Mouse (Mus musculus): ENCODE results near the gene Sowahb. TPM values are rescaled to one million over a fixed set of nuclear protein-coding genes. Genes with fewer than 3 reads are reported as not detected.

The Sowahb gene
- polyA plus RNA-seq (2015; fragmentation: Nextera tagmentation; extraction: Ambion mirVana) = 1.8 and 3.0 TPM in 2 replicates

- Histone ChIP-seq H3K4me2 (peak within 1 kb of the TSS; percentile 95), H3K36me3 (no peaks in the 10 kb centered on the region), H3K9ac (peak within 1 kb of the TSS; percentile 26), H3K4me1 (peaks cover 26% of the 10 kb centered on the region), H3K9me3 (no peaks in the 10 kb centered on the region), H3K4me3 (replicated peaks) (peak within 1 kb of the TSS; percentile 56), H3K27me3 (replicated peaks) (peaks cover 39% of the 10 kb centered on the region), H3K27ac (0 out of 2 replicates have a peak within 1 kb of the TSS, but pooled peaks have one; percentile 24)
- WGBS = under 1% methylated on average over 66 of the region's 68 CpGs
- ATAC-seq (ENCODE audit: insufficient read depth, low FRiP score, low read depth) = peak; percentile 93
Observed at GRCm38 (mm10) chr5:93044584-93045370, at the start of gene Sowahb. TSS of gene Sowahb (minus strand) at chr5:93045022.

DNA sequence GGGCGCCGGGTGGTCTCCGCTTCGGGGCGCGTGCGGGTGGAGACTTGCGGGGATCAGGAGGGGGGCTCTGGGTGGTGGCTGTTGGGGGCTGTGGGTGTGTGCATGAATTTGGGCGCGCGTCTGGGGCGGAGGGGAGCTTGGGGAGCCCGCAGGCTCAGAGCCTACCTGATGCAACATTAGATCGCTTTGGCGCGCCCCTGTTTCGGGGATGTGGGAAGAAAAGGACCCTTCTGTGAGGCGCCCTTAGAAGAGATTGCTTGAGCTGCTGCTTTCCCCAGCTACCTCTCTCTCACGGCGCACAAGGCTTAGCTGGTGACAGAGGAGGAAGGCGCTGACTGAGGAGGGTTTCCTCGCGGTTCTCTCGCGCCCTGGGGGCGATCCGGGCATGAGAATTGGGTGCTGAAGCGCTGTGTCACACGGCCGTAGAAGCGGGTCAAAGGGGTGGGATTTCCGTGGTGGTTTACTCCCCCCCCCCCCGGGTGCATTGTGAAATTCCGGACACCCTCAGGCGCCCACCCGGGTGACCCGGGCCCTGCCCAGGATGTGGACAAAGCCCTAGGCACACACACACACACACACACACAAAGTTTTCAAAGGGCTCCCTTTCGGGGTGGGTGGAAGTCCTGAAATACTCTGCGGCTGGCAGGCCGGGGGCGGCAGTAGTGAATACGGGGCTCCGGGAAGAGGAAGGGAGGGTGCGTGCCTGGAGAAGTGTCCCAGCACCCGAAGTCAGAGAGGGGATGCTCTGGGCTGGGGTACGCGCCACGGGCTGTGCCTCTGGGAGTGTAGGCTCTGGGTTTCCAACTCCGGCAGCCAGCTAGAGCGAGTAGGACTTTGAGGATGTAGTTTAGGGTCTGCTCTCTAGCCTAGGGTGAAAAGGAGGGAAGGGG is 49.1 kb upstream of the Sowahb start:
- WGBS = under 1% methylated on average over 50 of the region's 50 CpGs
- Histone ChIP-seq H3K27ac (peak overlapping the region; percentile 94), H3K4me2 (peak overlapping the region; percentile 90), H3K4me3 (replicated peaks) (peak overlapping the region; percentile 77), H3K9me3 (no peaks in the 10 kb centered on the region), H3K27me3 (replicated peaks) (no peaks in the 10 kb centered on the region), H3K4me1 (peaks cover 33% of the 10 kb centered on the region), H3K9ac (peak overlapping the region; percentile 72), H3K36me3 (no peaks in the 10 kb centered on the region)
- ATAC-seq (ENCODE audit: insufficient read depth, low FRiP score, low read depth) = peak; percentile 49

DNA sequence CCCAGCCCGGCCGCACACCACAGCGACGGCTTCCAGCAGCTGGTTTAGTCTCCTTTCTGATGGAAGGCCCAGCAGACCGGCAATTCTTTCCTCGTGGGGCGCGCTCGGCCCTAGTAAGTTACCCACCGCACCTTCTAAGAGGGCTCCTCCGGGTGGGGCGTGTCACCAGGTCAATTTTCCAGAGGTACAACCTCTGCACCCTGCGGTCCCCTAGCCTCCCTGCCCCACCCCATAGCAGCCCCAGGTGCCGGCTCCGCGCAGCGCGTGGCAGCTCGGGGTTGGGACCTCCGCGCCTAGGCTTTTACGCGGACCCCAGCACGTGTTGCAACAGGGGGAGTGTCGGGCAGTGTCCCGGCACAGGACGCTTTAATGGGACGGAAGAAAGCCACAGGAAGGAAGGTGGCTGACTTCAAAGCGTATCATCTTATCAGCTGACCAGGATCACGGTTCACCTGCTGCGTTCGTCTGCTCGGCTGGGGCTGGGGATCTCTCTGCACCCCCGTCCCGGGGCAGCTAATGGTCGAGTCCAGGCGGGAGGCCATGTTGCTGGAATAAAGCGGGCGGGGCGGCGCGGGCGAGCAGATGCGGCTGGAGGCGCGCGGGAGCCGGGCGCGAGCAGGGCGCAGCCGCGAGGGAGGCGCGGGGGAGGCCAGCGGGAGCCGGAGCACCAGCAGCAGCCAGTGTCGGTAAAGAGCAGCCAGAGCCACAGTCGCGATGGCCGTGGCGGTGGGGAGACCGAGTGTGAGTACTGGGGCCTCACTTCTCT is 48.2 kb upstream of the Sowahb start, which contains the start of gene Sept11:
TSS of gene Sept11 (plus strand) at position 581 of the 766 bp plus-strand sequence.
- under 1% methylated on average over 63 of the region's 63 CpGs for WGBS
- peaks cover 26% of the 10 kb centered on the region for H3K4me1 ChIP-seq

GRCm38 (mm10) chr5:93092147-93092781 is 47.4 kb upstream of the Sowahb start:
- H3K4me3 ChIP-seq (replicated peaks) = peak overlapping the region; percentile 77
- H3K27me3 ChIP-seq (replicated peaks) = no peaks in the 10 kb centered on the region
- H3K4me1 ChIP-seq = peaks cover 19% of the 10 kb centered on the region
- H3K9ac ChIP-seq = peak overlapping the region; percentile 72
- no peaks in the 10 kb centered on the region for H3K36me3 ChIP-seq
- 3% methylated on average over 28 of the region's 28 CpGs for WGBS
- no peak for ATAC-seq (ENCODE audit: insufficient read depth, low FRiP score, low read depth)
- H3K4me2 ChIP-seq = peak overlapping the region; percentile 90
- H3K27ac ChIP-seq = peak overlapping the region; percentile 94
- no peaks in the 10 kb centered on the region for H3K9me3 ChIP-seq

More for the DNA sequence above, 48.2 kb upstream of the Sowahb start, which contains the start of gene Sept11:
- ATAC-seq (ENCODE audit: insufficient read depth, low FRiP score, low read depth) = peak; percentile 91
- Histone ChIP-seq H3K9ac (peak within 1 kb of the TSS; percentile 72), H3K4me3 (replicated peaks) (peak within 1 kb of the TSS; percentile 77), H3K4me2 (peak within 1 kb of the TSS; percentile 90), H3K36me3 (no peaks in the 10 kb centered on the region), H3K27me3 (replicated peaks) (no peaks in the 10 kb centered on the region), H3K9me3 (no peaks in the 10 kb centered on the region), H3K27ac (peak within 1 kb of the TSS; percentile 94)

DNA sequence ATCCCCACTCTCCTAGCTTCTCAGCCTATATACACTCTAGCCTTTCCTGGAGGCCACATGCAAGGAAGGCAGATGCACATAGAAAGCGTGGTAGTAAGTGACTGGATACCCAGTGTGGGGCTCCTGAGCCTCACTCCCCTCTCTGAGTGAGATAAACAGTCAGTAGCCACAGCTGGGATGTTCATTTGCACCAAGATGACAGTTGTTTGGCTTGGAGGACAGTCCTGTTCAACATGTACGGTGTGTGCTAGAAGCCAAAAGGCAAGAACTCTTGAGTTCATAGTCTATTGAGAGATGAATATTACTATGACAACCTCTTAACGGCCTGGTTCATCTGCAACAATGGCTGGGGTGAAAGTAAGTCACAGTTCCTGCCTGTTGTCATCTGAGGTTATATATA is 46.4 kb upstream of the Sowahb start:
- H3K27ac ChIP-seq = no peak overlapping the region
- H3K9ac ChIP-seq = no peak overlapping the region
- H3K4me1 ChIP-seq = peaks cover 10% of the 10 kb centered on the region
- WGBS = 40% methylated on average over 3 of the region's 3 CpGs
- no peak overlapping the region for H3K4me3 ChIP-seq (replicated peaks)
- ATAC-seq (ENCODE audit: insufficient read depth, low FRiP score, low read depth) = no peak
- H3K36me3 ChIP-seq = no peaks in the 10 kb centered on the region
- peak overlapping the region; percentile 90 for H3K4me2 ChIP-seq
- no peaks in the 10 kb centered on the region for H3K27me3 ChIP-seq (replicated peaks)
- H3K9me3 ChIP-seq = no peaks in the 10 kb centered on the region

DNA sequence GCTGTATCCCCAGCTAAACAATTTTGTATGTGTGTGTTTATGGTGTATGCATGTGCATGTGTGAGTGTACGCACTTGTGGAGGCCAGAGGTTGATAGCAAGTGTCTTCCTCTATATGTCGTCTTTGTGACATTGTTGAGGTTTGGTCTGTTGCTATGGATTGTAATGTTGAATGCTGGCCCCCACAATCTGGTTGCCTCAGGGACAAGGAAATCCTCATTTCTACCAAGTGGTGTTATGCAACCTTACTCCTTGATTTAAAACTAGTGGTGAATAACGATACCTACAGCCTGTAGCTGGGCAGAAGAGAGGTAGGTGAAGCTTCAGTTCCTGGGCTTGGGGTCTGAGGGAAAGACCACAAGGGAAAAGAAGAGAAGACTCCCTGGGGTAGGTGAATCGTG is 41.1 kb upstream of the Sowahb start:
- Histone ChIP-seq H3K27me3 (replicated peaks) (no peaks in the 10 kb centered on the region), H3K9me3 (no peaks in the 10 kb centered on the region), H3K4me3 (replicated peaks) (no peak overlapping the region), H3K27ac (no peak overlapping the region), H3K4me1 (no peaks in the 10 kb centered on the region), H3K9ac (no peak overlapping the region), H3K36me3 (no peaks in the 10 kb centered on the region), H3K4me2 (no peak overlapping the region)
- WGBS = 83% methylated on average over 4 of the region's 4 CpGs
- no peak for ATAC-seq (ENCODE audit: insufficient read depth, low FRiP score, low read depth)

DNA sequence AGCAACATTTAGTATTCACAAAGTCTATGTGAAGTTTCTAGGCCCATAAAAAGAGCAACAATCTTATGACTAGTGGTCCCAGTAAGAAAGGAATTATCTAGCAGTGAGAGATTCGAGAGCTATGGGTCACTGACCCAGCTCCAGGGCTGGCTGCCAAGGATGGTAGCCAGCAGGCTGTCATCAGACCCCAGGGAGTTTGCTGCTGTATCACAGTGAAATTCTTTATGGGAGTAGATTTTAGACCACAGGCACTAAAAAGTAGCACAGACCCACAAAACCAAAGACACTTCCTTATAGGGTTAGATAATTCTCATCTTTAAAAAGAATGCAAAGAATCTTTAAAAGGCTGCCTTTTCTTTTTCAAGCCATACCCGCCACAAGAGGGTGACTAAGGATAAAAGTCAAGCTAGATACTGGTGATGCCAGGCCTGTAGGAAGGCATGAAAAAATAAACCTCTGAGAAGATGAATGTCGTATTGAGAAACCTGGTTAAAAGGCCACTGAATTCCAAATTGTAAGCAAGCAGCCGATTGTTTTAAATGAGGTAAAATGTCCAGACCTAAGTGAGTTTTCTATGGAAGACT is 40.3 kb upstream of the Sowahb start:
- WGBS = 47% methylated on average over 4 of the region's 4 CpGs
- no peaks in the 10 kb centered on the region for H3K4me1 ChIP-seq
- no peak overlapping the region for H3K4me3 ChIP-seq (replicated peaks)
- no peaks in the 10 kb centered on the region for H3K27me3 ChIP-seq (replicated peaks)
- H3K9me3 ChIP-seq = no peaks in the 10 kb centered on the region
- ATAC-seq (ENCODE audit: insufficient read depth, low FRiP score, low read depth) = no peak
- H3K27ac ChIP-seq = no peak overlapping the region
- H3K36me3 ChIP-seq = no peaks in the 10 kb centered on the region
- H3K9ac ChIP-seq = no peak overlapping the region
- H3K4me2 ChIP-seq = no peak overlapping the region

- H3K9me3 ChIP-seq = no peaks in the 10 kb centered on the region
- no peaks in the 10 kb centered on the region for H3K4me1 ChIP-seq
- no peak overlapping the region for H3K4me2 ChIP-seq
- H3K36me3 ChIP-seq = no peaks in the 10 kb centered on the region
- no peaks in the 10 kb centered on the region for H3K27me3 ChIP-seq (replicated peaks)
- 78% methylated on average over 3 of the region's 3 CpGs for WGBS
- ATAC-seq (ENCODE audit: insufficient read depth, low FRiP score, low read depth) = no peak
- no peak overlapping the region for H3K27ac ChIP-seq
- H3K9ac ChIP-seq = no peak overlapping the region
- no peak overlapping the region for H3K4me3 ChIP-seq (replicated peaks)
Observed at GRCm38 (mm10) chr5:93079596-93079995, 34.8 kb upstream of the Sowahb start.

- Histone ChIP-seq H3K27ac (no peak overlapping the region), H3K4me2 (no peak overlapping the region), H3K4me1 (no peaks in the 10 kb centered on the region), H3K9me3 (no peaks in the 10 kb centered on the region), H3K27me3 (replicated peaks) (no peaks in the 10 kb centered on the region), H3K36me3 (no peaks in the 10 kb centered on the region), H3K4me3 (replicated peaks) (no peak overlapping the region), H3K9ac (no peak overlapping the region)
- 68% methylated on average over 7 of the region's 7 CpGs for WGBS
- ATAC-seq (ENCODE audit: insufficient read depth, low FRiP score, low read depth) = no peak
Observed at GRCm38 (mm10) chr5:93077661-93078323, 33.0 kb upstream of the Sowahb start.

DNA sequence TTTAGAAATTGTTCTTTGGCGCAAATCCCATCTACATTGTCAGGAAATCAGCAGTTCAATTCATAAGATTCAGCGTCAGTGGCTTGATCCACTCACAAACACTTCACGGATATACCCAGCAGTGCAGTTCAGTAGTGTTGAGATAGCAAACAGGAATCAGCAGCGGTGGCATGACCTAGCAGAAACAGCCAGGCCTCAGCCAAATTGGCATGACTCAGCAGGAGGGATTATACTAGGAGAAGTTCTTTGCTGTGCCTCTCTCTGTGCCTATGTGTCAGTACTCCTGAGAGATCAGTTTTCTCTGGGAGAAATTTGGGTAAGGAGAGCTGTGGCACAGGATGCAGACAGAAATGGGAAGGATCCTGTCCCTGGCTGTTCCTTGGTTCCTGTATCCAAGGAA is 16.0 kb upstream of the Sowahb start:
- H3K36me3 ChIP-seq = no peaks in the 10 kb centered on the region
- H3K4me1 ChIP-seq = no peaks in the 10 kb centered on the region
- H3K27ac ChIP-seq = no peak overlapping the region
- WGBS = 76% methylated on average over 4 of the region's 4 CpGs
- H3K27me3 ChIP-seq (replicated peaks) = no peaks in the 10 kb centered on the region
- no peak overlapping the region for H3K4me2 ChIP-seq
- no peaks in the 10 kb centered on the region for H3K9me3 ChIP-seq
- H3K9ac ChIP-seq = no peak overlapping the region
- no peak for ATAC-seq (ENCODE audit: insufficient read depth, low FRiP score, low read depth)
- H3K4me3 ChIP-seq (replicated peaks) = no peak overlapping the region
